Mouse (Mus musculus) layer of hippocampus, adult 18-20 months (tissue): ENCODE measurements around the gene Gm10801. TPM values are rescaled to one million over a fixed set of nuclear protein-coding genes. Genes with fewer than 3 reads are reported as not detected.
"Not testable (repeated sequence)": the region's sequence is repeated elsewhere in the genome, so short reads cannot be mapped to it uniquely, and the experiment has no call there.

Experiments used
- DNase-seq, 2 experiments: peaks; one replicate each; pipeline ENCODE4 v3.0.0; 2022; ENCODE audit warnings: low spot score in 2 of 2
- long read RNA-seq: library from polyadenylated mRNA; stranded (forward); transcript quantifications from one replicate; pipeline ENCODE4 v2.0.0, GENCODE M21; 2021
- total RNA-seq, 2 experiments: library from RNA; stranded (reverse); gene quantifications; 2 replicates each; pipeline ENCODE4 v1.2.3; 2021

Gene Gm10801
- not detected for total RNA-seq
- long read RNA-seq = 0 reads

- DNase-seq = not testable (repeated sequence)
Measured at GRCm38 (mm10) chr2:98661937-98662336, at the start of gene Gm10801. Gene Gm10801 (plus strand): TSS chr2:98662237.

- DNase-seq = not testable (repeated sequence)
Measured at GRCm38 (mm10) chr2:98667201-98667600, 5.2 kb downstream of the Gm10801 start, which contains the start of gene Gm10800. Gene Gm10800 (minus strand): TSS chr2:98667301.

- no peak for DNase-seq
Measured at GRCm38 (mm10) chr2:98697533-98697932, 35.5 kb downstream of the Gm10801 start.

Other genes starting within 250 kb of the Gm10801 start
- gene Gm10800, start 5.1 kb downstream of the Gm10801 start, total RNA-seq = not detected